Mouse (Mus musculus) adrenal gland (tissue): ENCODE measurements around the gene Foxc1.

Source experiments
- intact Hi-C: fragments of 180-260 bp; cut with DNase I; formaldehyde crosslinking; loops from one replicate; pipeline ENCODE4 v1.15.1; 2025

Gene Foxc1

GRCm38 (mm10) chr13:31827820-31828332 is 21.4 kb downstream of the Foxc1 start:
- intact Hi-C loops = no loop called here

- intact Hi-C loops = no loop called here
Measured at GRCm38 (mm10) chr13:31828446-31828845, 22.0 kb downstream of the Foxc1 start.

DNA sequence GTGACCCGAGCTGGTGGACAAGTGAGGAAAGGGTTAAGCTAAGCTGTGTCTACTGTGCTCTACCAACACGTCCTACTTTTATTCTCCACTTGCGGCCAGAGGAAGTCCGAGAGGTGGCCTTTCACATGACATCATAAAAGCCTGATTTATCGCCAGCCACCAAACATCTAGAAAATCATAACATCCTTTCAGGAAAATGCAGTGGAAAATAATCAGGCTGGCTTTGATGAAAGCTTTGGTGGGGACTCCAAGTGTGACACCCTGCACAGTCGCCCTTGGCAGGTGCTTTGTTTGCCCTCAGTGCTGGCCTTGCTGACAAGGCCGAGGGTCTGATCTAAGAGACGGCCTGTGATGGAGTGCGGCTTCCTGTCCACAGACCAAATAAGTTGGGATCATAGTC is 23.9 kb downstream of the Foxc1 start:
- intact Hi-C loops = no loop called here

- intact Hi-C loops = no loop called here
Measured at GRCm38 (mm10) chr13:31835802-31836201, 29.4 kb downstream of the Foxc1 start.

GRCm38 (mm10) chr13:31849258-31849971 is 43.0 kb downstream of the Foxc1 start:
- intact Hi-C loops = no loop called here

DNA sequence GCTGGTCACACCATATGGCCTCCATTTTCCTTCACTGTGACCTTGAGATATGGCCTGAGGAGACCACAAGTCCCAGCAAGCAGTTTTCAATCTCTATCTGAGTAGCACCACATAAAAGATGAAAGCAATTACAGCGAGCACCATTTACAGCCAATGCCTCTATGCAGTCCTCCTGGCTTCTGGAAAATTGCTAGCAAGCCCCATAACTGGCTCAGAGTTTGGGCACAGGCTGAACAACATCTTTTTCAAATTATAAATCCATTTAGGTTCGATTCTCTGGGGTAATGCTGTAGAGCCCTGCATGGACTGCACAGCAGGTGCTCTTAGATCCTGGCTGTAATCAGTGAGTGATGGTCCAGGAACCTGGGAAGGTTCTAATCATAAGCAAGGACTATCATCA is 47.1 kb downstream of the Foxc1 start:
- intact Hi-C loops = no loop called here

- intact Hi-C loops = no loop called here
Measured at GRCm38 (mm10) chr13:31854000-31854399, 47.6 kb downstream of the Foxc1 start.

DNA sequence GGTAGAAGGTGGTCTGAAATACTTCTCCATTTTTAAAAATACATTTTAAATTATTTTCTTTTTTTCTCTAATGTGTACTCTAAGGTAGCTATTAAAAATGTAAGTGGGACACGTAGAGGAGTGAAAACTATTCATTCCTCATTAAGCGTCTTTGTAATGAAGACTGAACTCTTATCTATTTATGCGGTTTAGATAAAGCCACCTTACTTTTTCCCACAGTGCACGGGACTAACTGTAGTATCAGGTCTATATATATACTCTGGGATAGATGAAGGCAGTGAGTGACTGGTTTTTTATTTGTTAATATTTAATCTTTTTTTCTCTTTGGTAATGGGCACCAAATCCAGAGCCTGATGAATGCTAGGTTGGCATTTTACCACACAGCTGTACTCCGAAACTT is 53.8 kb downstream of the Foxc1 start:
- intact Hi-C loops = no loop called here
